In the genomic region with DNA sequence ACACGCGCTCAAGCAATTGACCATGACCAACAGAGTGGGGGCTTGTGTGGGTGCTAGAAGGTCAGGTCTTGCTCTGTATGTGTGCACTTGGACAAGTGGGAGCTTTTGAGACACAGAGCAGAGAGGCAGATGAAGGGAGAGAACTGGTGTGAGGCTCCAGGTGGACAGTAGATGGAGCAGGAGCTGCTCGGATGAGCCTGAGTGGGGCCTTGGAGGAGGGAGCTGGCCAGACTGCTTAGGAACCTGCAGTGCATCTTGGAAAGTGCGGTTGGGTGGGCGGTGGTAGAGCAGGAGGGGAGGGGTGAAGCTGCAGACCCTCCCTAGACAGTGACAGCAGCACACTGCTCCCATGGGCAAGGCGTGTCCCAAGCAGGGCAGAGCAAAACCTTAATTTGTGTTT, we compare ENCODE assay signal across 12 mouse cellular contexts. TPM values are rescaled to one million over a fixed set of nuclear protein-coding genes. Genes with fewer than 3 reads are reported as not detected.
DNase-seq lines count a peak whose midpoint lies in the region; ATAC-seq and TF ChIP-seq lines count a peak whose summit lies in the region.
"Had no signal": no experiment of that assay in that cellular context is flagged by ENCODE, and none has a peak within 500 bp of the region (broad histone marks: within the 10 kb centered on the region; RNA-seq: fewer than 3 reads in every experiment).

No protein-coding gene starts in this region.

- peak; percentile 39; the same call in 1 of the 2 replicates for TF ChIP-seq CTCF in small intestine, adult 2 months (IDR thresholded peaks at IDR 0.05; ENCODE audit: extremely low read depth, insufficient read length, insufficient replicate concordance, low read depth, low read length)

- no peak overlapping the region for H3K27ac ChIP-seq in kidney, embryonic 14.5 days (ENCODE audit: low read depth, low read length)
- peak overlapping the region; percentile 58; the same call in 1 of the 2 replicates for H3K27ac ChIP-seq in embryonic facial prominence, embryonic 15.5 days (replicated peaks)
- H3K27ac ChIP-seq in small intestine, adult 2 months (ENCODE audit: insufficient read depth, low read depth, low read length) = no peak overlapping the region
- H3K27ac ChIP-seq: hindbrain, embryonic 15.5 days; limb, embryonic 15.5 days had no signal

- WGBS in kidney, embryonic 14.5 days = 67% methylated on average over 6 of the region's 6 CpGs
- WGBS in embryonic facial prominence, embryonic 15.5 days = 48% methylated on average over 6 of the region's 6 CpGs
- WGBS in small intestine, adult 2 months = 86% methylated on average over 6 of the region's 6 CpGs

- DNase-seq in kidney, adult 9 months = no peak
- peak; percentile 35 for DNase-seq in right cerebral cortex, postnatal 14 days
- no peak for DNase-seq in right cerebral cortex, postnatal 36 days (ENCODE audit: low spot score in 2 of 2)
- DNase-seq in c-Kit-positive CD71-positive TER-119-positive erythroid progenitor cells, embryonic 14.5 days (ENCODE audit: low spot score) = no peak
- DNase-seq: layer of hippocampus, adult 9-11 months had no signal

- H3K9ac ChIP-seq in kidney, embryonic 14.5 days (ENCODE audit: low read depth, low read length) = no peak overlapping the region
- no peak overlapping the region for H3K9ac ChIP-seq in embryonic facial prominence, embryonic 15.5 days
- H3K9ac ChIP-seq: heart, embryonic 12.5 days; hindbrain, embryonic 15.5 days; limb, embryonic 15.5 days had no signal

- ATAC-seq in kidney, embryonic 14.5 days (ENCODE audit: low FRiP score, low TSS enrichment) = peak; percentile 61; the same call in 1 of the 2 replicates
- peak; percentile 75; the same call in 1 of the 2 replicates for ATAC-seq in embryonic facial prominence, embryonic 15.5 days (ENCODE audit: insufficient number of reproducible peaks, low FRiP score, low TSS enrichment, low read depth)
- ATAC-seq: lung, postnatal 0 days had no signal

- no peak overlapping the region for H3K4me3 ChIP-seq in kidney, embryonic 14.5 days (ENCODE audit: low read length)
- no peak overlapping the region for H3K4me3 ChIP-seq in embryonic facial prominence, embryonic 15.5 days (replicated peaks)
- H3K4me3 ChIP-seq in small intestine, adult 2 months (ENCODE audit: low read depth, low read length) = no peak overlapping the region
- H3K4me3 ChIP-seq: heart, embryonic 12.5 days; hindbrain, embryonic 15.5 days; limb, embryonic 15.5 days had no signal

- 0 out of 2 replicates have a peak, but pooled peaks cover 4% of the 10 kb centered on the region for H3K4me1 ChIP-seq in kidney, embryonic 14.5 days (ENCODE audit: control insufficient read depth, insufficient read depth, low read length)
- H3K4me1 ChIP-seq in embryonic facial prominence, embryonic 15.5 days = peaks cover 2% of the 10 kb centered on the region; the same call in 1 of the 2 replicates
- H3K4me1 ChIP-seq in small intestine, adult 2 months (ENCODE audit: control insufficient read depth, insufficient read depth, insufficient read length, low read length) = peaks cover 20% of the 10 kb centered on the region
- H3K4me1 ChIP-seq: heart, embryonic 12.5 days; hindbrain, embryonic 15.5 days; limb, embryonic 15.5 days had no signal

- H3K4me2 ChIP-seq in kidney, embryonic 14.5 days (replicated peaks; ENCODE audit: low read depth, low read length) = no peak overlapping the region
- H3K4me2 ChIP-seq in embryonic facial prominence, embryonic 15.5 days (replicated peaks) = no peak overlapping the region
- H3K4me2 ChIP-seq: heart, embryonic 12.5 days; hindbrain, embryonic 15.5 days; limb, embryonic 15.5 days had no signal

- H3K27me3 ChIP-seq in kidney, embryonic 14.5 days (ENCODE audit: control insufficient read depth, insufficient read depth, low read length) = no peaks in the 10 kb centered on the region
- H3K27me3 ChIP-seq in embryonic facial prominence, embryonic 15.5 days = no peaks in the 10 kb centered on the region
- no peaks in the 10 kb centered on the region for H3K27me3 ChIP-seq in small intestine, adult 2 months (ENCODE audit: control insufficient read depth, insufficient read depth, low read length)
- H3K27me3 ChIP-seq: heart, embryonic 12.5 days; hindbrain, embryonic 15.5 days; limb, embryonic 15.5 days had no signal

- no peaks in the 10 kb centered on the region for H3K9me3 ChIP-seq in kidney, embryonic 14.5 days (ENCODE audit: control insufficient read depth, low read length)
- H3K9me3 ChIP-seq in embryonic facial prominence, embryonic 15.5 days (replicated peaks) = no peaks in the 10 kb centered on the region
- H3K9me3 ChIP-seq: heart, embryonic 12.5 days; hindbrain, embryonic 15.5 days; limb, embryonic 15.5 days had no signal

- no peak for TF ChIP-seq POLR2A in small intestine, adult 2 months (IDR thresholded peaks at IDR 0.05; ENCODE audit: low read depth, low read length)

- H3K36me3 ChIP-seq in kidney, embryonic 14.5 days (ENCODE audit: control insufficient read depth, insufficient read depth, low read length) = peaks cover 6% of the 10 kb centered on the region
- H3K36me3 ChIP-seq in embryonic facial prominence, embryonic 15.5 days = peaks cover 24% of the 10 kb centered on the region
- H3K36me3 ChIP-seq in small intestine, adult 2 months (ENCODE audit: control insufficient read depth, insufficient read depth, low read length) = peaks cover 9% of the 10 kb centered on the region

RNA-seq across cellular contexts. Expression of a gene that starts 29.2 kb away (rescaled TPM):
- polyA plus RNA-seq in kidney, embryonic 14.5 days (2014; fragmentation: Nextera tagmentation; extraction: Ambion mirVana) = 6.6 and 11.3 TPM in 2 replicates
- polyA plus RNA-seq in embryonic facial prominence, embryonic 15.5 days (2015; fragmentation: Nextera tagmentation; extraction: Ambion mirVana) = 11.9 and 12.3 TPM in 2 replicates
- polyA plus RNA-seq in small intestine, adult 2 months (2012; rRNA removed) = 2.9 and 5.4 TPM in 2 replicates
